Mouse (Mus musculus) heart, embryonic 15.5 days (tissue): ENCODE results near the gene Gpr83. TPM values are rescaled to one million over a fixed set of nuclear protein-coding genes. Genes with fewer than 3 reads are reported as not detected.

ENCODE experiments used
- ATAC-seq: fragments of 200-750 bp; cut with Nextera tagmentation; replicated peaks from 2 replicates; pipeline ENCODE4 v1.8.0; 2017; ENCODE audit warnings: low read depth, moderate TSS enrichment; ENCODE audit not compliant: insufficient number of reproducible peaks, insufficient read depth, low FRiP score
- H3K27ac ChIP-seq: fragments of 300-500 bp; sonication (generic); 2 replicates; pipeline ENCODE4 v1.5.1; 2015; ENCODE audit warnings: mild to moderate bottlenecking, inconsistent platforms
- H3K27me3 ChIP-seq: fragments of 300-500 bp; sonication (generic); 2 replicates; pipeline ENCODE4 v1.6.1; 2015; ENCODE audit warnings: inconsistent platforms
- H3K36me3 ChIP-seq: fragments of 300-500 bp; sonication (generic); 2 replicates; pipeline ENCODE4 v1.6.1; 2015; ENCODE audit warnings: mild to moderate bottlenecking, inconsistent platforms
- H3K4me1 ChIP-seq: fragments of 300-500 bp; sonication (generic); replicated peaks from 2 replicates; pipeline ENCODE4 v1.6.1; 2015; ENCODE audit warnings: inconsistent platforms
- H3K4me2 ChIP-seq: fragments of 300-500 bp; sonication (generic); 2 replicates; pipeline ENCODE4 v1.6.1; 2015; ENCODE audit warnings: inconsistent platforms, mild to moderate bottlenecking, moderate library complexity
- H3K4me3 ChIP-seq: fragments of 300-500 bp; sonication (generic); 2 replicates; pipeline ENCODE4 v1.5.1; 2015; ENCODE audit warnings: mild to moderate bottlenecking, inconsistent platforms
- H3K9ac ChIP-seq: fragments of 300-500 bp; sonication (generic); 2 replicates; pipeline ENCODE4 v1.6.1; 2015; ENCODE audit warnings: mild to moderate bottlenecking, inconsistent platforms
- H3K9me3 ChIP-seq: fragments of 300-500 bp; sonication (generic); replicated peaks from 2 replicates; pipeline ENCODE4 v1.6.1; 2016; ENCODE audit warnings: inconsistent platforms
- WGBS: fragments of 180-500 bp; shearing (Covaris S2); methylation state at CpG from one replicate; pipeline ENCODE4 v1.1.7; 2015; ENCODE audit warnings: mixed read lengths; 5-methylcytosine and 5-hydroxymethylcytosine counted together
- polyA plus RNA-seq: library from polyadenylated mRNA; unstranded; fragments of >200 nt; fragmentation: Nextera tagmentation; extraction: Ambion mirVana; gene quantifications from 2 replicates; pipeline ENCODE4 v1.2.1, GENCODE M21; 2015

Gpr83 gene
- polyA plus RNA-seq, 1 experiment from 2014 or later = 0.26 TPM

- no peaks in the 10 kb centered on the region for H3K9me3 ChIP-seq
- H3K36me3 ChIP-seq = no peaks in the 10 kb centered on the region
- peaks cover 31% of the 10 kb centered on the region for H3K4me1 ChIP-seq
- H3K9ac ChIP-seq = no peak overlapping the region
- H3K4me3 ChIP-seq = no peak overlapping the region
- ATAC-seq = peak; percentile 43; the same call in 1 of the 2 replicates
- no peak overlapping the region for H3K27ac ChIP-seq
- 0 out of 2 replicates have a peak, but pooled peaks cover 8% of the 10 kb centered on the region for H3K27me3 ChIP-seq
- no peak overlapping the region for H3K4me2 ChIP-seq
- 32% methylated on average over 7 of the region's 7 CpGs for WGBS
Measured at GRCm38 (mm10) chr9:14907816-14908415, 47.9 kb downstream of the Gpr83 start.

- Histone ChIP-seq H3K9ac (no peak overlapping the region), H3K4me3 (no peak overlapping the region), H3K36me3 (no peaks in the 10 kb centered on the region), H3K9me3 (no peaks in the 10 kb centered on the region), H3K27me3 (no peaks in the 10 kb centered on the region), H3K4me1 (peaks cover 17% of the 10 kb centered on the region), H3K27ac (no peak overlapping the region), H3K4me2 (no peak overlapping the region)
- ATAC-seq = no peak
- 70% methylated on average over 5 of the region's 5 CpGs for WGBS
Measured at GRCm38 (mm10) chr9:14909981-14910380, 50.0 kb downstream of the Gpr83 start.

GRCm38 (mm10) chr9:14912037-14912436 is 52.0 kb downstream of the Gpr83 start:
- no peak overlapping the region for H3K4me3 ChIP-seq
- 72% methylated on average over 2 of the region's 2 CpGs for WGBS
- ATAC-seq = no peak
- H3K4me1 ChIP-seq = peaks cover 9% of the 10 kb centered on the region; the same call in 1 of the 2 replicates
- no peak overlapping the region for H3K9ac ChIP-seq
- no peak overlapping the region for H3K4me2 ChIP-seq
- no peaks in the 10 kb centered on the region for H3K27me3 ChIP-seq
- H3K27ac ChIP-seq = no peak overlapping the region
- no peaks in the 10 kb centered on the region for H3K9me3 ChIP-seq
- H3K36me3 ChIP-seq = no peaks in the 10 kb centered on the region

- H3K9me3 ChIP-seq = no peaks in the 10 kb centered on the region
- H3K27ac ChIP-seq = no peak overlapping the region
- no peak overlapping the region for H3K4me2 ChIP-seq
- H3K4me1 ChIP-seq = no peaks in the 10 kb centered on the region
- H3K9ac ChIP-seq = no peak overlapping the region
- no peaks in the 10 kb centered on the region for H3K27me3 ChIP-seq
- 90% methylated on average over 2 of the region's 2 CpGs for WGBS
- no peak overlapping the region for H3K4me3 ChIP-seq
- 0 out of 2 replicates have a peak, but pooled peaks have one; percentile 27 for ATAC-seq
- H3K36me3 ChIP-seq = no peaks in the 10 kb centered on the region
Measured at GRCm38 (mm10) chr9:14917661-14918060, 57.7 kb downstream of the Gpr83 start.

DNA sequence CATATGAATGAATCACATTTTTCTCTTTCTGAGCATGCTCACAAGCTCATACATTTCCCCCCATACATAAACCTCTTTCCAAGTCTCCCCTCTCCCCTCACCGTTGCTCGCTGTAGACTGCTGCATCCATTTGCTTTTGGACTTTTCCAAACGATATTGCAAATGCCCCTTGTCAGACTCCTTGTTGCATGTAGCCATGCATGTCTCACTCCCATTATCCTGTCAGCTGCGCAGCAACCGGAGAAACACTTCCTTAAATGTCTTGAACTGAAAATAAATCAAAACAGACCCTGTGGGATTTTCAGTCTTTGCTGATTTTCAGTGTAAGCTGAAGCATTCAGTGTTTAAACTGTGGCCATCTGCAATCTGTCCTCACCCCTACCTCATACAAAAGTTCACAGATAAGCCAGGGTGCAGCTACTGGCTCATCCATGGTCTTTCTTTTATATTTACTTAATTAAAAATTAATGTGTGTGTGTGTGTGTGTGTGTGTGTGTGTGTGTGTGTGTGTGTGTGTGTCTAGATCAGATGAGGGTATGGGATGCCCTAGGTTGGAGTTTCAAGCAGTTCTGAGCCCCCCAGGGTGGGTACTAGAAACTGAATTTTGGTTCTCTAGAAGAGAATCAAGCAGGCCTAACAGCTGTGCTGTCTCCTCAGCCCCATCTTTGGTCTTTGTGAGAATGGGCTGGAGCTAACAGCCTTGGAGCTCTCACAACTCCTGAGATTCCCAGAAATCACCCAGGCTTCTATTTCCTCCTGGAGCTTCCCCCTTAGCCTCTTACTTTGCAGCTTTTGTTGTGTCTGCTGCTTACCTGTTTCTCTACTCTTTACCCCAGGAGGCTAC is 59.0 kb downstream of the Gpr83 start:
- H3K36me3 ChIP-seq = no peaks in the 10 kb centered on the region
- H3K4me1 ChIP-seq = no peaks in the 10 kb centered on the region
- H3K4me2 ChIP-seq = no peak overlapping the region
- no peaks in the 10 kb centered on the region for H3K9me3 ChIP-seq
- H3K27ac ChIP-seq = no peak overlapping the region
- H3K4me3 ChIP-seq = no peak overlapping the region
- no peak overlapping the region for H3K9ac ChIP-seq
- WGBS = 57% methylated on average over 5 of the region's 5 CpGs
- peaks cover 6% of the 10 kb centered on the region; the same call in 1 of the 2 replicates for H3K27me3 ChIP-seq
- ATAC-seq = no peak

Other genes starting within 250 kb of the Gpr83 start
- 16.1 and 19.6 TPM in 2 replicates for gene Amotl1, start 215.2 kb upstream of the Gpr83 start, polyA plus RNA-seq
- gene Piwil4, start 119.5 kb upstream of the Gpr83 start, polyA plus RNA-seq = 0.08 and 0.15 TPM in 2 replicates
- gene Fut4, start 107.8 kb upstream of the Gpr83 start, polyA plus RNA-seq = 1.2 and 1.4 TPM in 2 replicates
- 0.26 and 0.43 TPM in 2 replicates for gene 1700012B09Rik, start 89.2 kb upstream of the Gpr83 start, polyA plus RNA-seq
- 12.8 and 14.5 TPM in 2 replicates for gene Mre11a, start 75.6 kb upstream of the Gpr83 start, polyA plus RNA-seq
- 18.9 and 21.3 TPM in 2 replicates for gene Ankrd49, start 75.4 kb upstream of the Gpr83 start, polyA plus RNA-seq
- gene Izumo1r, start 43.7 kb downstream of the Gpr83 start, polyA plus RNA-seq = 0.13 and 1.8 TPM in 2 replicates
- 17.9 and 27.0 TPM in 2 replicates for gene Panx1, start 185.3 kb downstream of the Gpr83 start, polyA plus RNA-seq